Mouse (Mus musculus): ENCODE results near the gene Cog8. TPM values are rescaled to one million over a fixed set of nuclear protein-coding genes. Genes with fewer than 3 reads are reported as not detected.

Cog8 gene
- total RNA-seq (2012; rRNA removed), result 37.8 and 39.1 TPM in 2 replicates

- peak within 1 kb of the TSS; percentile 63 for H3K27ac ChIP-seq (ENCODE audit: insufficient read depth, low read depth, low read length, poor library complexity, severe bottlenecking)
- H3K4me1 ChIP-seq (ENCODE audit: control insufficient read depth in 2 of 2, insufficient read depth in 2 of 2, low read length in 2 of 2, poor library complexity in 1 of 2), result peaks cover 2 to 7% of the 10 kb centered on the region in 2 experiments; a peak in 3 of 4 replicates
- H3K9ac ChIP-seq (ENCODE audit: insufficient read depth, low read depth, low read length, poor library complexity, severe bottlenecking), result peak within 1 kb of the TSS; percentile 95
- in situ Hi-C loops (cut with MboI; ENCODE audit: low sequenced_read_pairs in 2 of 2, unreplicated experiment in 2 of 2), result no loop called here
- peak within 1 kb of the TSS; percentile 86 to 91 for H3K4me3 ChIP-seq (ENCODE audit: insufficient read depth in 1 of 2, low read depth in 1 of 2, low read length in 2 of 2, poor library complexity in 1 of 2, severe bottlenecking in 1 of 2)
- H3K9me3 ChIP-seq (ENCODE audit: control insufficient read depth, insufficient read depth, low read depth, low read length), result no peaks in the 10 kb centered on the region
- peak; percentile 97 for DNase-seq (ENCODE audit: low read depth, low spot score)
- peaks cover 29% of the 10 kb centered on the region for H3K36me3 ChIP-seq (ENCODE audit: control insufficient read depth, insufficient read depth, low read length, poor library complexity, severe bottlenecking)
- TF ChIP-seq ZC3H11A (IDR thresholded peaks at IDR 0.05; ENCODE audit: borderline replicate concordance, low read depth, low read length), result no peak
- TF ChIP-seq CHD2 (IDR thresholded peaks at IDR 0.05; ENCODE audit: low read depth, low read length), result no peak; the same call in 1 of the 2 replicates
- no peak for TF ChIP-seq MAFK (IDR thresholded peaks at IDR 0.05; ENCODE audit: insufficient read depth, low read depth, low read length)
- TF ChIP-seq ZNF384 (IDR thresholded peaks at IDR 0.05; ENCODE audit: low read depth, low read length), result no peak
- peak; percentile 72 for TF ChIP-seq HCFC1 (IDR thresholded peaks at IDR 0.05; ENCODE audit: borderline replicate concordance, insufficient read depth, low read length)
Observed at GRCm38 (mm10) chr8:107056076-107056972, at the start of gene Cog8, which contains the start of gene Nip7. Cog8 (minus strand) TSS chr8:107056689. Nip7 (plus strand) TSS chr8:107056877.

GRCm38 (mm10) chr8:107104547-107104946 lies 48.1 kb upstream of the Cog8 start:
- Histone ChIP-seq H3K4me3 (ENCODE audit: insufficient read depth in 1 of 2, low read depth in 1 of 2, low read length in 2 of 2, poor library complexity in 1 of 2, severe bottlenecking in 1 of 2) (no peak overlapping the region), H3K9ac (ENCODE audit: insufficient read depth, low read depth, low read length, poor library complexity, severe bottlenecking) (no peak overlapping the region), H3K9me3 (ENCODE audit: control insufficient read depth, insufficient read depth, low read depth, low read length) (no peaks in the 10 kb centered on the region), H3K27ac (ENCODE audit: insufficient read depth, low read depth, low read length, poor library complexity, severe bottlenecking) (no peak overlapping the region), H3K4me1 (ENCODE audit: control insufficient read depth in 2 of 2, insufficient read depth in 2 of 2, low read length in 2 of 2, poor library complexity in 1 of 2) (peaks cover 0 to 6% of the 10 kb centered on the region in 2 experiments; a peak in 1 of 4 replicates), H3K36me3 (ENCODE audit: control insufficient read depth, insufficient read depth, low read length, poor library complexity, severe bottlenecking) (no peaks in the 10 kb centered on the region)
- no peak for TF ChIP-seq HCFC1 (IDR thresholded peaks at IDR 0.05; ENCODE audit: borderline replicate concordance, insufficient read depth, low read length)
- TF ChIP-seq ZNF384 (IDR thresholded peaks at IDR 0.05; ENCODE audit: low read depth, low read length), result no peak
- TF ChIP-seq ZC3H11A (IDR thresholded peaks at IDR 0.05; ENCODE audit: borderline replicate concordance, low read depth, low read length), result peak; percentile 73; the same call in 1 of the 2 replicates
- in situ Hi-C loops (cut with MboI; ENCODE audit: low sequenced_read_pairs in 2 of 2, unreplicated experiment in 2 of 2), result loop anchor here (5.0 to 25.0 kb wide), 2 partner anchors 208 kb away; no protein-coding TSS in a partner anchor
- DNase-seq (ENCODE audit: low read depth, low spot score), result no peak

GRCm38 (mm10) chr8:107100635-107101034 lies 44.1 kb upstream of the Cog8 start:
- no peaks in the 10 kb centered on the region for H3K36me3 ChIP-seq (ENCODE audit: control insufficient read depth, insufficient read depth, low read length, poor library complexity, severe bottlenecking)
- H3K9ac ChIP-seq (ENCODE audit: insufficient read depth, low read depth, low read length, poor library complexity, severe bottlenecking), result no peak overlapping the region
- in situ Hi-C loops (cut with MboI; ENCODE audit: low sequenced_read_pairs in 2 of 2, unreplicated experiment in 2 of 2), result loop anchor here (5.0 to 25.0 kb wide), 2 partner anchors 212 kb away; no protein-coding TSS in a partner anchor
- TF ChIP-seq HCFC1 (IDR thresholded peaks at IDR 0.05; ENCODE audit: borderline replicate concordance, insufficient read depth, low read length) (no peak), ZC3H11A (IDR thresholded peaks at IDR 0.05; ENCODE audit: borderline replicate concordance, low read depth, low read length) (no peak), CHD2 (IDR thresholded peaks at IDR 0.05; ENCODE audit: low read depth, low read length) (no peak), MAFK (IDR thresholded peaks at IDR 0.05; ENCODE audit: insufficient read depth, low read depth, low read length) (no peak), ZNF384 (IDR thresholded peaks at IDR 0.05; ENCODE audit: low read depth, low read length) (no peak)
- H3K27ac ChIP-seq (ENCODE audit: insufficient read depth, low read depth, low read length, poor library complexity, severe bottlenecking), result no peak overlapping the region
- no peak overlapping the region for H3K4me3 ChIP-seq (ENCODE audit: insufficient read depth in 1 of 2, low read depth in 1 of 2, low read length in 2 of 2, poor library complexity in 1 of 2, severe bottlenecking in 1 of 2)
- DNase-seq (ENCODE audit: low read depth, low spot score), result no peak
- no peaks in the 10 kb centered on the region for H3K9me3 ChIP-seq (ENCODE audit: control insufficient read depth, insufficient read depth, low read depth, low read length)
- H3K4me1 ChIP-seq (ENCODE audit: control insufficient read depth in 2 of 2, insufficient read depth in 2 of 2, low read length in 2 of 2, poor library complexity in 1 of 2), result no peaks in the 10 kb centered on the region

GRCm38 (mm10) chr8:107096366-107097036 lies 40.0 kb upstream of the Cog8 start, which contains the start of gene Terf2:
Terf2 (minus strand) TSS chr8:107096547.
- peak within 1 kb of the TSS; percentile 92 for H3K9ac ChIP-seq (ENCODE audit: insufficient read depth, low read depth, low read length, poor library complexity, severe bottlenecking)
- peaks cover 15% of the 10 kb centered on the region; the same call in 1 of the 2 replicates for H3K36me3 ChIP-seq (ENCODE audit: control insufficient read depth, insufficient read depth, low read length, poor library complexity, severe bottlenecking)
- peak within 1 kb of the TSS; percentile 89 to 94 for H3K4me3 ChIP-seq (ENCODE audit: insufficient read depth in 1 of 2, low read depth in 1 of 2, low read length in 2 of 2, poor library complexity in 1 of 2, severe bottlenecking in 1 of 2)
- no peaks in the 10 kb centered on the region for H3K4me1 ChIP-seq (ENCODE audit: control insufficient read depth in 2 of 2, insufficient read depth in 2 of 2, low read length in 2 of 2, poor library complexity in 1 of 2)
- peak; percentile 89 for TF ChIP-seq ZNF384 (IDR thresholded peaks at IDR 0.05; ENCODE audit: low read depth, low read length)
- no peak for TF ChIP-seq MAFK (IDR thresholded peaks at IDR 0.05; ENCODE audit: insufficient read depth, low read depth, low read length)
- peak; percentile 97 for TF ChIP-seq HCFC1 (IDR thresholded peaks at IDR 0.05; ENCODE audit: borderline replicate concordance, insufficient read depth, low read length)
- peak; percentile 91 for DNase-seq (ENCODE audit: low read depth, low spot score)
- peak within 1 kb of the TSS; percentile 85 for H3K27ac ChIP-seq (ENCODE audit: insufficient read depth, low read depth, low read length, poor library complexity, severe bottlenecking)
- in situ Hi-C loops (cut with MboI; ENCODE audit: low sequenced_read_pairs in 2 of 2, unreplicated experiment in 2 of 2), result no loop called here
- no peaks in the 10 kb centered on the region for H3K9me3 ChIP-seq (ENCODE audit: control insufficient read depth, insufficient read depth, low read depth, low read length)
